Comparison of ENCODE assay signal across 34 mouse cellular contexts in genomic region chr2:39614221-39614620, GRCm38 (mm10).
DNase-seq lines count a peak whose midpoint lies in the region; ATAC-seq and TF ChIP-seq lines count a peak whose summit lies in the region.
"Had no signal": no experiment of that assay in that cellular context is flagged by ENCODE, and none has a peak within 500 bp of the region (broad histone marks: within the 10 kb centered on the region; RNA-seq: fewer than 3 reads in every experiment).

No protein-coding gene starts in this region.

- 87% methylated on average over 10 of the region's 10 CpGs for WGBS in forebrain, embryonic 11.5 days
- 80% methylated on average over 10 of the region's 10 CpGs for WGBS in forebrain, postnatal 0 days

- H3K27me3 ChIP-seq in forebrain, embryonic 11.5 days (ENCODE audit: control insufficient read depth, insufficient read depth, low read length), result no peaks in the 10 kb centered on the region
- H3K27me3 ChIP-seq in forebrain, postnatal 0 days (ENCODE audit: insufficient read depth, low read length), result no peaks in the 10 kb centered on the region
- H3K27me3 ChIP-seq: CH12.LX; embryonic facial prominence, embryonic 13.5 days; forebrain, embryonic 13.5 days; heart, embryonic 12.5 days; heart, embryonic 15.5 days; Patski had no signal

- H3K4me3 ChIP-seq in forebrain, embryonic 11.5 days (ENCODE audit: low read depth, low read length), result no peak overlapping the region
- H3K4me3 ChIP-seq in forebrain, postnatal 0 days (ENCODE audit: low read depth, low read length), result no peak overlapping the region
- H3K4me3 ChIP-seq: embryonic facial prominence, embryonic 10.5 days; embryonic facial prominence, embryonic 13.5 days; erythroblast, embryonic 14.5 days; forebrain, embryonic 13.5 days; gastrocnemius, adult 2 months; heart, embryonic 12.5 days; heart, embryonic 15.5 days had no signal

- no peak overlapping the region for H3K4me2 ChIP-seq in forebrain, embryonic 11.5 days (ENCODE audit: low read depth, low read length, severe bottlenecking)
- no peak overlapping the region for H3K4me2 ChIP-seq in forebrain, postnatal 0 days (ENCODE audit: low read depth)
- H3K4me2 ChIP-seq: embryonic facial prominence, embryonic 13.5 days; forebrain, embryonic 13.5 days; heart, embryonic 12.5 days; heart, embryonic 15.5 days; hindbrain, embryonic 14.5 days had no signal

- H3K27ac ChIP-seq in forebrain, embryonic 11.5 days (ENCODE audit: low read depth, low read length), result no peak overlapping the region
- H3K27ac ChIP-seq in forebrain, postnatal 0 days (ENCODE audit: low read depth, low read length), result no peak overlapping the region
- H3K27ac ChIP-seq: embryonic facial prominence, embryonic 10.5 days; embryonic facial prominence, embryonic 13.5 days; forebrain, embryonic 13.5 days; gastrocnemius, adult 2 months; heart, embryonic 15.5 days; hindbrain, embryonic 14.5 days; hindbrain, postnatal 0 days had no signal

- peak; percentile 51 for DNase-seq in forebrain, embryonic 11.5 days (ENCODE audit: low spot score)
- no peak for DNase-seq in forebrain, postnatal 0 days
- peak; percentile 33 for DNase-seq in testis, postnatal 14 days (ENCODE audit: low spot score)
- no peak for DNase-seq in testis, postnatal 10 days (ENCODE audit: low spot score)
- peak; percentile 87 for DNase-seq in R1 (ENCODE audit: low read depth, low spot score)
- DNase-seq in adrenal gland, postnatal 25 days, result no peak
- DNase-seq in lung, postnatal 36 days, result no peak
- DNase-seq: adrenal gland, adult 8-10 months; adrenal gland, postnatal 36 days; B cell, adult 2 months; cerebellum, adult 18-20 months; cerebellum, adult 9-11 months; cerebellum, postnatal 36 days; embryo, embryonic 11 days; gastrocnemius, adult 2 months; gastrocnemius, postnatal 14 days; heart, adult 18-20 months; heart, postnatal 10 days; heart, postnatal 4 days had no signal

- no peak overlapping the region for H3K9ac ChIP-seq in forebrain, embryonic 11.5 days (ENCODE audit: low read length)
- no peak overlapping the region for H3K9ac ChIP-seq in forebrain, postnatal 0 days
- H3K9ac ChIP-seq: embryonic facial prominence, embryonic 13.5 days; forebrain, embryonic 13.5 days; heart, embryonic 12.5 days; heart, embryonic 15.5 days; hindbrain, embryonic 14.5 days had no signal

- no peaks in the 10 kb centered on the region for H3K9me3 ChIP-seq in forebrain, embryonic 11.5 days (ENCODE audit: control insufficient read depth, low read length)
- H3K9me3 ChIP-seq in forebrain, postnatal 0 days (ENCODE audit: low read length), result no peaks in the 10 kb centered on the region
- H3K9me3 ChIP-seq: embryonic facial prominence, embryonic 10.5 days; embryonic facial prominence, embryonic 13.5 days; forebrain, embryonic 13.5 days; G1E; heart, embryonic 15.5 days had no signal

- no peak for TF ChIP-seq CTCF in forebrain, postnatal 0 days (IDR thresholded peaks at IDR 0.05; ENCODE audit: low read depth)

- ATAC-seq in forebrain, embryonic 11.5 days (replicated peaks; ENCODE audit: low FRiP score), result no peak
- no peak for ATAC-seq in forebrain, postnatal 0 days
- ATAC-seq: activated CD4-positive, CD25-positive, alpha-beta regulatory T cell, adult 4 months; forebrain, embryonic 13.5 days; forebrain, embryonic 16.5 days; hindbrain, postnatal 0 days; inflammation-experienced regulatory T-cells, adult 6 months; intestine, embryonic 16.5 days; Patski had no signal

- no peaks in the 10 kb centered on the region for H3K4me1 ChIP-seq in forebrain, embryonic 11.5 days (replicated peaks; ENCODE audit: control insufficient read depth, insufficient read depth, low read length)
- H3K4me1 ChIP-seq in forebrain, postnatal 0 days (ENCODE audit: insufficient read depth), result no peaks in the 10 kb centered on the region
- H3K4me1 ChIP-seq: embryonic facial prominence, embryonic 10.5 days; embryonic facial prominence, embryonic 13.5 days; forebrain, embryonic 13.5 days; heart, embryonic 12.5 days; heart, embryonic 15.5 days had no signal

- H3K36me3 ChIP-seq in forebrain, embryonic 11.5 days (ENCODE audit: control insufficient read depth, insufficient read depth, low read length), result no peaks in the 10 kb centered on the region
- H3K36me3 ChIP-seq in forebrain, postnatal 0 days (ENCODE audit: insufficient read depth), result no peaks in the 10 kb centered on the region
- H3K36me3 ChIP-seq: embryonic facial prominence, embryonic 10.5 days; embryonic facial prominence, embryonic 13.5 days; G1E; heart, embryonic 12.5 days; heart, embryonic 15.5 days had no signal

Comparison
In these comparisons a context has a peak if more than half of its experiments do, and no peak if none do; other contexts are left out.
1. DNase-seq: peak in forebrain, embryonic 11.5 days (single experiment), testis, postnatal 14 days (single experiment) and R1 (single experiment); none in forebrain, postnatal 0 days (single experiment), testis, postnatal 10 days (single experiment), adrenal gland, postnatal 25 days (single experiment) and lung, postnatal 36 days (single experiment).